Mouse (Mus musculus) brain, embryonic 14.5 days (tissue): Measurements from ENCODE around the gene Cd9. TPM values are rescaled to one million over a fixed set of nuclear protein-coding genes. Genes with fewer than 3 reads are reported as not detected.

Source experiments
- DNase-seq: peaks from one replicate; pipeline ENCODE4 v3.0.0-alpha.2; 2011; ENCODE audit warnings: low read depth
- CTCF ChIP-seq: fragments of 200-500 bp; IDR thresholded peaks from 2 replicates; pipeline ENCODE4 v1.5.1; 2012; ENCODE audit warnings: inconsistent platforms, mild to moderate bottlenecking, moderate library complexity, borderline replicate concordance; ENCODE audit not compliant: insufficient read depth, insufficient read length; ENCODE audit errors: extremely low read depth
- POLR2A ChIP-seq: fragments of 200-500 bp; IDR thresholded peaks from 2 replicates; pipeline ENCODE4 v1.6.1; 2012; ENCODE audit warnings: mild to moderate bottlenecking, inconsistent platforms, borderline replicate concordance; ENCODE audit not compliant: poor library complexity, insufficient read depth, insufficient read length, severe bottlenecking; ENCODE audit errors: extremely low read depth
- polyA plus RNA-seq: library from polyadenylated mRNA; depleted of rRNA; stranded (reverse); fragments of >200 nt; gene quantifications from 2 replicates; pipeline ENCODE4 v1.2.3, GENCODE M21; 2012

Gene Cd9
- polyA plus RNA-seq, 1 experiment = 47.3 TPM

DNA sequence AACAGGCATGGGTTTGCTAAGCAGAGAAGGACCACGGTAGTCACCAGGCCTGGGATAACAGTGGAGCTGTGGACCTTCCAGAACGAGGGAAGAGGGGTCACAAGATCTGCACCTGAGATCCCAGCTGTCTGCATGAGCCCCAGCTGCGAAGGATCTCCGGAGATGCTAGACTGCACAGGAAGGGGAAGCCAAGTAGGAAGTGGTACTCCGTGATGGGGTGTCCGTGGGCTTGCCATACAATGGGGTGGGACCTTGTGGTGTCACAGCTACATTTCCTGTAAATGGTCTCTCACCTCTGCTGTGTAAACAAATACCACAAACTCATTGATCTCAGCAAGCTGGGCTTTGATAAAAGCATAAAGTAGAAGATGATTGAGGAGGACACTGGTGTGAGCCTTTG is 29.4 kb upstream of the Cd9 start:
- DNase-seq = no peak
- TF ChIP-seq CTCF = no peak
- TF ChIP-seq POLR2A = no peak

- TF ChIP-seq POLR2A = no peak
- no peak for TF ChIP-seq CTCF
- no peak for DNase-seq
Measured at GRCm38 (mm10) chr6:125521558-125522193, 27.1 kb upstream of the Cd9 start.

- no peak for TF ChIP-seq POLR2A
- TF ChIP-seq CTCF = no peak
- DNase-seq = no peak
Measured at GRCm38 (mm10) chr6:125515503-125516315, 21.1 kb upstream of the Cd9 start.

GRCm38 (mm10) chr6:125512950-125513596 is 18.5 kb upstream of the Cd9 start:
- TF ChIP-seq CTCF (no peak), POLR2A (no peak)

DNA sequence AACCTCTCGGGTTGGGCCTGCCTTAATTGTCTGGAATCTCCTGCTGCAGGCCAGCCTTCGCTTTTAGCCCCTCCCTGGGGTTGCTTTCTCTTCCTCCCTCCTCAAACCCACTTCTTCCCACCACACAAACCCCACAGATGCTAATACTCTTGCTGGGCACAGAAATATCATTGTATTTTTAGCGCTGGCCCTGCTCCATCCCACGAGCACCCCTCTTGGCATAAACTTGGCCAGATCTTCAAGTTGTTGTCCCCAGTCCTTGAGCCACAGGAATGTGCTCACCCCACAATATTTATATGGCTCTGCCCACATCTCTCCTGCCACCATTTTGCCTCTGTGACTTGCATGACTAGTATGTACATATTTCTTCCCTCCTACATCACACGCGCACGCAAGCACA is 16.6 kb upstream of the Cd9 start:
- no peak for DNase-seq
- no peak for TF ChIP-seq POLR2A
- no peak for TF ChIP-seq CTCF

More at GRCm38 (mm10) chr6:125512950-125513596, 18.5 kb upstream of the Cd9 start:
- peak; percentile 34 for DNase-seq

GRCm38 (mm10) chr6:125510645-125511044 is 16.1 kb upstream of the Cd9 start:
- DNase-seq = no peak
- TF ChIP-seq CTCF (no peak), POLR2A (no peak)

GRCm38 (mm10) chr6:125509783-125510182 is 15.2 kb upstream of the Cd9 start:
- no peak for DNase-seq
- TF ChIP-seq CTCF = no peak
- no peak for TF ChIP-seq POLR2A

GRCm38 (mm10) chr6:125506427-125506826 is 11.8 kb upstream of the Cd9 start:
- TF ChIP-seq POLR2A = no peak
- no peak for TF ChIP-seq CTCF
- no peak for DNase-seq

GRCm38 (mm10) chr6:125504622-125505355 is 10.2 kb upstream of the Cd9 start:
- DNase-seq = no peak
- TF ChIP-seq CTCF = no peak

GRCm38 (mm10) chr6:125503186-125503802 is 8.7 kb upstream of the Cd9 start:
- DNase-seq = no peak
- no peak for TF ChIP-seq POLR2A
- TF ChIP-seq CTCF = no peak

DNA sequence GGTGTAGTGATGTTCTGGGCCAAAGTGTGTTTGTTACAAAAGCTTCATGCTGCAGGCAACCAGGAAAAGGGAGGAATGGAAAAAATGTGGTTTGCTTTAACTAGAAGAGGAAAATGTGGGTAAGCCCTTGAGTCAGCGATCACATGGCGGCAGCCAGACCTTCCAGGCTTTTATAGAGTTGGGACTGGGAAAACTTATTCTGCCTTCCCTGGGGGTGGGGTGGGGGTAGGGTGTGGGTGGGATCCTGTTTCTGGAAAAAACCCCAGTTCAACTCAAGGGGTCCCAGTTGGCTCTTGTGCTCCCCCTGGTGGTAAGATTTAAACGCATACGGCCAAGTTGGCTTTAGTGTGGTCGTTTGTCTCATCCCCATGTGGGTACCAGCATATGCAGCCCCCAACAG is 3.5 kb upstream of the Cd9 start:
- TF ChIP-seq POLR2A = no peak
- TF ChIP-seq CTCF = peak; percentile 72; the same call in 1 of the 2 replicates
- DNase-seq = peak; percentile 49

DNA sequence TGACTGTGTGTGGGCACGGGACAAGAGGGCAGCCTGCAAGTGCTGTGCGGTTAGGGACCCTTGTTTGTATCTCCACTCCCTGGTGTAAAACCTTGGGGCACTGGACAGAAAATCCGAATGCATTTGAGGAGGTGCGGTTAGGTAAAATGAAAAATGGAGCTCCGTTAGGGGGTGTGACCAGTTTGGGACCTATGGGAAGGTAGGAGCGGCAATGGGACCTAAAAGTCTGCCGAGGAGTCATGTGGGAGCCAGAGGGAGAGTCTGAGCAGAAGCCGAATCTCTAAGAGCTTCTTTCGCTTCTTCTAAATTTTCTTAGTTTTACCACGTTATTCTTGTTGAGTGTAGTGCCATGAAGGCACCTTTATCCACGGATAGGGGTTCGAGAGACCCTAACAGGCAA is 1.8 kb upstream of the Cd9 start:
- DNase-seq = no peak
- no peak for TF ChIP-seq POLR2A
- TF ChIP-seq CTCF = no peak
